Mouse (Mus musculus) retina, postnatal 1 day (tissue): ENCODE results near the gene Rasl12.

Experiments
- DNase-seq: peaks from one replicate; pipeline ENCODE4 v3.0.0-alpha.2; 2012

The Rasl12 gene

DNA sequence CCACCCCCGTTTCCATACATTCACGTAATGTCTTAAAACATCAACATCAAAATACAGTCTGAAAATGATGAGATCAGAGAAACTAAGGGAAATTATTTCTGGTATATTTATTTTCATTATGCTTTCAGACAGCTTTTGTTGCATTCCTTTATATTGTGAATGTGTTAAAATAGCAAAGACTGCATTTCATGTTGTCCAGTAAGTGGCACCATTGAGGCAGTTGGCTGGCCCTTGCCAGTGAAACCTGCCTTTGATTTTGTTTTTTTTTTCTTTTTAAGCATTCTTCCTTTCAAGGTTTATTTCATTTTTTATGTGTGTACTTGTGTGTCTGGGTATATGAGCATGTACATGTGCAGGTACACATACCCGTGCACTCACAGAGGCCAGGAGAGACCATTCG lies 46.4 kb downstream of the Rasl12 start:
- DNase-seq = no peak

DNA sequence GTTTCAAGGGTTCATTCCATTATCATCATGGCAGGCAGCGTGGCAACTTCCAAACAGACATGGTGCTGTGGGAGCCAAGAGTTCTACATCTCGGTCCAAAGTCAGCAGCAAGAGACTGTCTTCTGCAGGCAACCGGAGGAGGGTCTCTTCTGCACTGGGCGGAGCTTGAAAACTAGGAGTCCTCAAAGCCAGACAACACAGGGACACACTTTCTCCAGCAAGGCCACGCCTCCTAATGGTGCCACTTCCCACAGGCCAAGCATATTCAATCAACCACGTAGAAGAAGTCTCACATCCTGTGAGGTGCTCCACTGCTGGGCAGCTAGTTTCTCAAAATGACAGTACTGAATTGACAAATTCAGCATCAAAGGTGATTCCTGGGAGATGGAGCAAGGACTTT lies 49.6 kb downstream of the Rasl12 start:
- DNase-seq = no peak

DNA sequence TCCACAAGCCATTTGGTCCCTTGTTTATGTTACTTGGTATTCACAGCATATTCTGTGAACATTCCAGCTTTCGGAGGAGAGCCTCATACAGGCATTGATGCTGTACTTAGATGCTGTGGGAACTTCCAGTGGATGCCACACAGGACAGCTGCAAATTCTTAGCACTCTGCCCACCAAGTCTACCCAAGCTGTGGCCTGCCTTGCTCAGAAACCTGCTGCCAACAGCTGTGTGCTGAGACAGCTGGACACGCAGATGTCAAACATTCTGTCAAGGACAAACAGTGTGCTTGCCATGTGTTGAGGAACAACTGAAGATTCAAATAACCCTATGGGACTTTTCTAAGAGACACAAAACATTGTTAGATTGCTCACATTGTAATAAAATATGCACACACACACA lies 60.7 kb downstream of the Rasl12 start:
- no peak for DNase-seq

GRCm38 (mm10) chr9:65460198-65460597 lies 61.9 kb downstream of the Rasl12 start:
- no peak for DNase-seq

- peak; percentile 98 for DNase-seq
Measured at GRCm38 (mm10) chr9:65460732-65461442, 62.6 kb downstream of the Rasl12 start, which contains the start of gene Spg21. TSS of gene Spg21 (plus strand) at chr9:65460947.

GRCm38 (mm10) chr9:65462544-65462943 lies 64.2 kb downstream of the Rasl12 start:
- no peak for DNase-seq

DNA sequence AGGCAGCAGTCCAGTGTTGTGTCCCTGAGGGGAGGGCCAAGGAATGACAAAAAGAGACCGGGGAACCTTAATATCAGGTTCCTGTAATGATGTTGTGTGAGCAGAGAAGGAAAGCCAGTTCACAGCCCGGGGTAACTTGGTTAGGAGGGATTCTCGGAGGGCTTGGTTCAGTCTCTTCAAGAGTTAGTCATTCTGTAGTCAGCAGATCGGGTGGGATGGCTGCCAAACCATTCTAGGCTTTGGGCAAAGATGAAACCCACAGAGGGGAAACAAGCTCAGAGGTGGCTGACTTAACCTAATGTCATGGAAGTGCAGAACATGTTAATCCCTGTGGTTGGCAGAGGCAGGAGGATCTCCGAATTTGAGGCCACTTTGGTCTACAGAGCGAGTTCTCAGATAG lies 65.9 kb downstream of the Rasl12 start:
- DNase-seq = no peak
